Mouse (Mus musculus) liver, embryonic 14.5 days (tissue): Measurements from ENCODE around the gene Dio2. TPM values are rescaled to one million over a fixed set of nuclear protein-coding genes. Genes with fewer than 3 reads are reported as not detected.

ENCODE experiments used
- ATAC-seq: fragments of 200-750 bp; cut with Nextera tagmentation; 2 replicates; pipeline ENCODE4 v1.8.0; 2017; ENCODE audit warnings: moderate number of reproducible peaks, mild to moderate bottlenecking, moderate library complexity; ENCODE audit not compliant: insufficient read depth
- DNase-seq, 3 experiments: peaks; one replicate each; pipeline ENCODE4 v3.0.0-alpha.2; 2012 to 2013; ENCODE audit warnings: low read depth in 3 of 3, low spot score in 3 of 3
- H3K27ac ChIP-seq: fragments of 300-500 bp; sonication (generic); 2 replicates; pipeline ENCODE4 v1.5.1; 2014; ENCODE audit warnings: moderate library complexity, mild to moderate bottlenecking, control low read depth, inconsistent platforms
- H3K27me3 ChIP-seq: fragments of 300-500 bp; sonication (generic); 2 replicates; pipeline ENCODE4 v1.6.1; 2014; ENCODE audit warnings: mild to moderate bottlenecking, low read length, moderate library complexity; ENCODE audit not compliant: control insufficient read depth, insufficient read depth
- H3K36me3 ChIP-seq: fragments of 300-500 bp; sonication (generic); replicated peaks from 2 replicates; pipeline ENCODE4 v1.6.1; 2014; ENCODE audit warnings: low read depth; ENCODE audit not compliant: control insufficient read depth, insufficient read depth
- H3K4me1 ChIP-seq, 2 experiments: fragments of 200-500 bp in 1 of 2; fragments of 300-500 bp in 1 of 2; sonication (generic) in 1 of 2; replicated peaks; 2 replicates each; pipeline ENCODE4 v1.6.1; 2012 to 2014; ENCODE audit warnings: antibody characterized with exemption in 1 of 2, inconsistent platforms in 1 of 2, low read length in 1 of 2; ENCODE audit not compliant: control insufficient read depth in 2 of 2, insufficient read depth in 2 of 2
- H3K4me2 ChIP-seq: fragments of 300-500 bp; sonication (generic); 2 replicates; pipeline ENCODE4 v1.6.1; 2014; ENCODE audit warnings: low read depth, mild to moderate bottlenecking, control low read depth, moderate library complexity
- H3K4me3 ChIP-seq, 2 experiments: fragments of 200-500 bp in 1 of 2; fragments of 300-500 bp in 1 of 2; sonication (generic) in 1 of 2; 2 replicates each; pipeline ENCODE4 v1.5.1; 2012 to 2014; ENCODE audit warnings: low read depth in 2 of 2, low read length in 2 of 2, mild to moderate bottlenecking in 2 of 2, control low read depth in 1 of 2, inconsistent platforms in 1 of 2, moderate library complexity in 1 of 2; ENCODE audit not compliant: insufficient read depth in 1 of 2
- H3K9ac ChIP-seq: fragments of 300-500 bp; sonication (generic); replicated peaks from 2 replicates; pipeline ENCODE4 v1.6.1; 2014; ENCODE audit warnings: mild to moderate bottlenecking, control low read depth, moderate library complexity
- H3K9me3 ChIP-seq: fragments of 300-500 bp; sonication (generic); 2 replicates; pipeline ENCODE4 v1.6.1; 2016; ENCODE audit warnings: low read length, mixed read lengths; ENCODE audit not compliant: control insufficient read depth
- CTCF ChIP-seq: IDR thresholded peaks from 2 replicates; pipeline ENCODE4 v1.5.1; 2016; ENCODE audit warnings: antibody characterized with exemption, low read depth, control low read depth
- EP300 ChIP-seq: IDR thresholded peaks from 2 replicates; pipeline ENCODE4 v1.6.1; 2016; ENCODE audit warnings: antibody characterized with exemption, low read depth
- WGBS: fragments of 180-500 bp; shearing (Covaris S2); extraction: QIAGEN DNeasy Blood & Tissue Kit; methylation state at CpG from one replicate; pipeline ENCODE4 v1.1.7; 2014; ENCODE audit not compliant: insufficient replicate concordance; 5-methylcytosine and 5-hydroxymethylcytosine counted together
- polyA plus RNA-seq, 2 experiments: library from polyadenylated mRNA; depleted of rRNA in 1 of 2; stranded (reverse) in 1 of 2; unstranded in 1 of 2; fragments of >200 nt; fragmentation: Nextera tagmentation in 1 of 2; extraction: Ambion mirVana in 1 of 2; gene quantifications; 2 replicates each; pipeline versions ENCODE4 v1.2.1 to v1.2.3; 2012 to 2014

The Dio2 gene
- polyA plus RNA-seq, 2 experiments, result 0.03 to 0.04 TPM

GRCm38 (mm10) chr12:90725107-90725506 lies 13.1 kb downstream of the Dio2 start:
- TF ChIP-seq CTCF (no peak), EP300 (no peak)
- Histone ChIP-seq H3K9me3 (no peaks in the 10 kb centered on the region), H3K4me1 (no peaks in the 10 kb centered on the region), H3K4me3 (no peak overlapping the region), H3K27ac (no peak overlapping the region), H3K4me2 (no peak overlapping the region), H3K27me3 (no peaks in the 10 kb centered on the region), H3K9ac (no peak overlapping the region), H3K36me3 (no peaks in the 10 kb centered on the region)
- ATAC-seq (no peak), DNase-seq (no peak)
- WGBS, result 70% methylated on average over 8 of the region's 8 CpGs

DNA sequence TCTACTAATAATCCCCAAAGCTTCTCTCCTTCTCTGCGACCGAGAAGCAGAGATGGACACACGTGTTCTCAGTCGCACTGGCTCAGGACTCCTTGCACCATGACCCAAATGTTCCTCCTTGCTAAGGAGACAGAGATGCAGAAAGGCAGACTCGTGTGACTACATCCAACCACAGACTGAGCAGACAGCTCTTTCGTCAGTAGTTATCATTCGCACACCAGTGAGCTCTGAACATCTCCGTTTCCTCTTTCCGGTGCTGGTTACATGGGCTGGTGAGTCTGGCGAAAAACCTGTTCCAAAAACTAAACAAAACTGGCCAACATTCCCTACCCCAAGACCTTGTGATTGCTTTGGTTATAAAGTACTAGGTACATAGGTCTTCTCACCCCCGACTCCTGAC lies 13.6 kb downstream of the Dio2 start:
- ATAC-seq, result no peak
- H3K4me1 ChIP-seq, result no peaks in the 10 kb centered on the region
- H3K27ac ChIP-seq, result no peak overlapping the region
- no peak overlapping the region for H3K4me3 ChIP-seq
- TF ChIP-seq EP300 (no peak), CTCF (no peak)
- no peaks in the 10 kb centered on the region for H3K27me3 ChIP-seq
- 57% methylated on average over 11 of the region's 11 CpGs for WGBS
- H3K9ac ChIP-seq, result no peak overlapping the region
- no peaks in the 10 kb centered on the region for H3K9me3 ChIP-seq
- H3K36me3 ChIP-seq, result no peaks in the 10 kb centered on the region
- no peak for DNase-seq
- no peak overlapping the region for H3K4me2 ChIP-seq

GRCm38 (mm10) chr12:90694135-90694534 lies 44.1 kb downstream of the Dio2 start:
- H3K9ac ChIP-seq, result no peak overlapping the region
- no peak for TF ChIP-seq EP300
- no peak for TF ChIP-seq CTCF
- DNase-seq, result no peak
- no peak for ATAC-seq
- H3K27ac ChIP-seq, result no peak overlapping the region
- no peak overlapping the region for H3K4me2 ChIP-seq
- H3K9me3 ChIP-seq, result no peaks in the 10 kb centered on the region
- H3K4me3 ChIP-seq, result no peak overlapping the region
- no peaks in the 10 kb centered on the region for H3K27me3 ChIP-seq
- no peaks in the 10 kb centered on the region for H3K36me3 ChIP-seq
- no peaks in the 10 kb centered on the region for H3K4me1 ChIP-seq
- 67% methylated on average over 2 of the region's 2 CpGs for WGBS
